Mouse (Mus musculus) heart, adult 18-20 months (tissue): ENCODE measurements at regions not wholly inside any gene's neighbourhood (a gene's known extent, or its start where the extent isn't known, plus 50 kb on each side); places are given as distances from the start of the nearest gene placed in this dataset.

Experiments used
- DNase-seq, 2 experiments: peaks; one replicate each; pipeline ENCODE4 v3.0.0; 2021 to 2022; ENCODE audit warnings: mixed read lengths in 1 of 2

GRCm38 (mm10) chr14:78372102-78372501 is 64.3 kb upstream of the Tnfsf11 start:
- DNase-seq = no peak

- DNase-seq = peak; percentile 18 to 20
Measured at GRCm38 (mm10) chr14:78368881-78369280, 61.0 kb upstream of the Tnfsf11 start.

- no peak for DNase-seq
Measured at GRCm38 (mm10) chr14:78364822-78365221, 57.0 kb upstream of the Tnfsf11 start.

- no peak for DNase-seq
Measured at GRCm38 (mm10) chr14:78363123-78363522, 55.3 kb upstream of the Tnfsf11 start.
